Mouse (Mus musculus): ENCODE measurements around the gene Thra.

DNA sequence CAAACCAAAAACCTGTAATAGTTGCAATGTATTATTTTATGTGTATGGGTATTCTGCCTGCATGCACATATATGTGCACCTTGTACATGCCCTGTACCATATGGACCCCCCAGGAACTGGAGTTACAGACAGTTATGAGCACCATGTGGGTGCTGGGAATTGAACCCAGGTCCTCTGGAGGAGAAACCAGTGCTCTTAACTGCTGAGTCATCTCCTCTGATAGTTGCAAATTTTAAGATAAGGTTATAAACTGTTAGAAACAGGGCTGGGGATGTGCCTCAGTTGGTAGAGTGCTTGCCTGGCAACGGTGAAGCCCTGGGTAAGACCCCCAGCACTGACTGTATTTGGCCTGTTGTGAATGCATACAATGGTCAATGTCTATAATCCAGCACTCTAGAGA, 51.0 kb downstream of the Thra start:
- TF ChIP-seq CTCF (IDR thresholded peaks at IDR 0.05; ENCODE audit: extremely low read depth, insufficient read length, insufficient replicate concordance, low read depth, low read length) (no peak), POLR2A (IDR thresholded peaks at IDR 0.05; ENCODE audit: low read depth, low read length) (no peak)

Measured in small intestine, adult 2 months (tissue).